ENCODE assay signal across 14 mouse cellular contexts in genomic region chr12:16190706-16191105, GRCm38 (mm10).
DNase-seq lines count a peak whose midpoint lies in the region; ATAC-seq and TF ChIP-seq lines count a peak whose summit lies in the region.
"Had no signal": no experiment of that assay in that cellular context is flagged by ENCODE, and none has a peak within 500 bp of the region (broad histone marks: within the 10 kb centered on the region; RNA-seq: fewer than 3 reads in every experiment).

No protein-coding gene starts in this region.

- no peaks in the 10 kb centered on the region for H3K9me3 ChIP-seq in heart, embryonic 11.5 days (replicated peaks; ENCODE audit: control insufficient read depth, low read length)
- H3K9me3 ChIP-seq: embryonic facial prominence, embryonic 15.5 days; forebrain, embryonic 12.5 days; midbrain, embryonic 12.5 days had no signal

- no peak overlapping the region for H3K4me2 ChIP-seq in heart, embryonic 11.5 days
- H3K4me2 ChIP-seq: embryonic facial prominence, embryonic 15.5 days; forebrain, embryonic 12.5 days; midbrain, embryonic 12.5 days had no signal

- no peak for ATAC-seq in heart, embryonic 11.5 days (replicated peaks; ENCODE audit: insufficient number of reproducible peaks, low FRiP score, low TSS enrichment)

- H3K9ac ChIP-seq in heart, adult 2 months (ENCODE audit: low read depth, low read length): no peak overlapping the region
- H3K9ac ChIP-seq in heart, embryonic 11.5 days (ENCODE audit: low read depth, low read length): no peak overlapping the region
- H3K9ac ChIP-seq: embryonic facial prominence, embryonic 15.5 days; forebrain, embryonic 12.5 days; midbrain, embryonic 12.5 days had no signal

- no peaks in the 10 kb centered on the region for H3K27me3 ChIP-seq in heart, adult 2 months (ENCODE audit: control insufficient read depth, insufficient read depth, low read length)
- H3K27me3 ChIP-seq in heart, embryonic 11.5 days (ENCODE audit: control insufficient read depth, insufficient read depth, low read length): no peaks in the 10 kb centered on the region
- H3K27me3 ChIP-seq: embryonic facial prominence, embryonic 15.5 days; forebrain, embryonic 12.5 days; midbrain, embryonic 12.5 days had no signal

- DNase-seq in heart, adult 2 months: peak in 1 of 2 experiments; percentile 41
- peak; percentile 27 for DNase-seq in retina, postnatal 1 day
- DNase-seq in retina, embryonic 14.5 days (ENCODE audit: low spot score): no peak
- DNase-seq in brain, embryonic 14.5 days (ENCODE audit: low read depth): peak; percentile 41
- no peak for DNase-seq in cerebellum, adult 11-12 months
- DNase-seq in layer of hippocampus, postnatal 14 days (ENCODE audit: low spot score in 2 of 2): no peak
- DNase-seq: adrenal gland, adult 2 months; cerebellum, adult 8-10 months; kidney, adult 9 months; right cerebral cortex, postnatal 14 days had no signal

- TF ChIP-seq EP300 in heart, adult 2 months (IDR thresholded peaks at IDR 0.05; ENCODE audit: insufficient read depth, low read depth, low read length): 0 out of 2 replicates have a peak, but pooled peaks have one; percentile 42

- intact Hi-C loops in heart, adult 2 months (cut with DNase I): loop anchor here (5.0 kb wide), 1 partner anchor 42 kb away; no protein-coding TSS in a partner anchor

- no peak for TF ChIP-seq CTCF in heart, adult 2 months (IDR thresholded peaks at IDR 0.05)
- no peak for TF ChIP-seq CTCF in brain, embryonic 14.5 days (IDR thresholded peaks at IDR 0.05; ENCODE audit: borderline replicate concordance, extremely low read depth, insufficient read depth, insufficient read length)

- H3K36me3 ChIP-seq in heart, adult 2 months (ENCODE audit: control insufficient read depth, insufficient read depth, low read length): peaks cover 7% of the 10 kb centered on the region; the same call in 1 of the 2 replicates
- H3K36me3 ChIP-seq in heart, embryonic 11.5 days (ENCODE audit: control insufficient read depth, insufficient read depth, low read length): no peaks in the 10 kb centered on the region
- H3K36me3 ChIP-seq: embryonic facial prominence, embryonic 15.5 days; forebrain, embryonic 12.5 days; midbrain, embryonic 12.5 days had no signal

- 50% methylated on average over 3 of the region's 3 CpGs for WGBS in heart, adult 2 months
- 45% methylated on average over 3 of the region's 3 CpGs for WGBS in heart, embryonic 11.5 days (ENCODE audit: insufficient replicate concordance)

- H3K4me1 ChIP-seq in heart, adult 2 months (ENCODE audit: control insufficient read depth, insufficient read depth, low read length): peaks cover 2% of the 10 kb centered on the region; the same call in 1 of the 2 replicates
- peaks cover 6% of the 10 kb centered on the region; the same call in 1 of the 2 replicates for H3K4me1 ChIP-seq in heart, embryonic 11.5 days (ENCODE audit: control insufficient read depth, insufficient read depth, low read length)

- TF ChIP-seq POLR2A in heart, adult 2 months (IDR thresholded peaks at IDR 0.05; ENCODE audit: insufficient read depth, low read depth, low read length): no peak
- no peak for TF ChIP-seq POLR2A in brain, embryonic 14.5 days (IDR thresholded peaks at IDR 0.05; ENCODE audit: borderline replicate concordance, extremely low read depth, insufficient read depth, insufficient read length, poor library complexity, severe bottlenecking)

- no peaks in the 10 kb centered on the region for H3K79me2 ChIP-seq in heart, adult 2 months (replicated peaks; ENCODE audit: control insufficient read depth, insufficient read depth, low read length)

- H3K4me3 ChIP-seq in heart, adult 2 months: no peak overlapping the region
- H3K4me3 ChIP-seq in heart, embryonic 11.5 days (ENCODE audit: low read depth, low read length): no peak overlapping the region
- H3K4me3 ChIP-seq: embryonic facial prominence, embryonic 15.5 days; forebrain, embryonic 12.5 days; midbrain, embryonic 12.5 days had no signal

- peak overlapping the region; percentile 72 for H3K27ac ChIP-seq in heart, adult 2 months
- no peak overlapping the region for H3K27ac ChIP-seq in heart, embryonic 11.5 days (ENCODE audit: low read depth, low read length)
- H3K27ac ChIP-seq: embryonic facial prominence, embryonic 15.5 days; forebrain, embryonic 12.5 days; midbrain, embryonic 12.5 days had no signal

Comparison
In these comparisons a context has a peak if more than half of its experiments do, and no peak if none do; other contexts are left out.
1. DNase-seq: peak in retina, postnatal 1 day (single experiment) and brain, embryonic 14.5 days (single experiment); none in retina, embryonic 14.5 days (single experiment), cerebellum, adult 11-12 months (single experiment) and layer of hippocampus, postnatal 14 days (0 of 2).